Mouse (Mus musculus): ENCODE measurements around the gene Gm20431.
A peak's percentile ranks its signal among the peaks of the same experiment; 100 is the strongest.

GRCm38 (mm10) chr2:167602978-167603377 lies 58.3 kb downstream of the Gm20431 start:
- TF ChIP-seq CTCF (IDR thresholded peaks at IDR 0.05; ENCODE audit: insufficient read depth, low read length) (peak; percentile 48), POLR2A (IDR thresholded peaks at IDR 0.05; ENCODE audit: borderline replicate concordance, extremely low read depth, low read depth, low read length) (no peak)

All from lung, adult 2 months (tissue).